Mouse (Mus musculus) spleen, adult 18-20 months (tissue): Measurements from ENCODE around the gene Fcgrt.
"Not testable (repeated sequence)": the region's sequence is repeated elsewhere in the genome, so short reads cannot be mapped to it uniquely, and the experiment has no call there.

Experiments
- DNase-seq, 2 experiments: peaks; one replicate each; pipeline ENCODE4 v3.0.0; 2022; ENCODE audit warnings: mixed read lengths in 2 of 2

The Fcgrt gene

GRCm38 (mm10) chr7:45103652-45104180 is at the start of gene Fcgrt:
Gene Fcgrt, minus strand, starts transcription at chr7:45103851.
- DNase-seq, result peak in 1 of 2 experiments; percentile 47

GRCm38 (mm10) chr7:45153052-45153451 is 49.4 kb upstream of the Fcgrt start:
- not testable (repeated sequence) for DNase-seq

GRCm38 (mm10) chr7:45151303-45151702 is 47.7 kb upstream of the Fcgrt start:
- no peak for DNase-seq

GRCm38 (mm10) chr7:45150321-45150720 is 46.7 kb upstream of the Fcgrt start:
- DNase-seq, result no peak

GRCm38 (mm10) chr7:45149545-45149944 is 45.9 kb upstream of the Fcgrt start:
- no peak for DNase-seq

- DNase-seq, result no peak
These were observed 45.0 kb upstream of the Fcgrt start for GRCm38 (mm10) chr7:45148534-45149098.

- DNase-seq, result no peak
These were observed 44.2 kb upstream of the Fcgrt start for GRCm38 (mm10) chr7:45147899-45148298.

- no peak for DNase-seq
These were observed 43.6 kb upstream of the Fcgrt start for GRCm38 (mm10) chr7:45147267-45147666.

- no peak for DNase-seq
These were observed 41.8 kb upstream of the Fcgrt start for GRCm38 (mm10) chr7:45145460-45145859.

- DNase-seq, result no peak
These were observed 40.9 kb upstream of the Fcgrt start for GRCm38 (mm10) chr7:45144368-45145174.

GRCm38 (mm10) chr7:45141914-45142313 is 38.3 kb upstream of the Fcgrt start:
- DNase-seq, result no peak

GRCm38 (mm10) chr7:45141319-45141718 is 37.7 kb upstream of the Fcgrt start:
- DNase-seq, result no peak

GRCm38 (mm10) chr7:45139904-45140723 is 36.5 kb upstream of the Fcgrt start:
- no peak for DNase-seq

GRCm38 (mm10) chr7:45138403-45138802 is 34.8 kb upstream of the Fcgrt start:
- DNase-seq, result no peak

GRCm38 (mm10) chr7:45137171-45138006 is 33.7 kb upstream of the Fcgrt start:
- no peak for DNase-seq

GRCm38 (mm10) chr7:45135993-45136567 is 32.4 kb upstream of the Fcgrt start, which contains the start of the genes Gm45713 and Flt3l:
Gene Gm45713, minus strand, starts transcription at chr7:45136231.
Gene Flt3l, minus strand, starts transcription at chr7:45136432.
- peak; percentile 82 to 91 for DNase-seq

GRCm38 (mm10) chr7:45135370-45135769 is 31.7 kb upstream of the Fcgrt start:
- DNase-seq, result no peak

- no peak for DNase-seq
These were observed 30.9 kb upstream of the Fcgrt start for GRCm38 (mm10) chr7:45134544-45135026.

- no peak for DNase-seq
These were observed 30.0 kb upstream of the Fcgrt start for GRCm38 (mm10) chr7:45133446-45134159.

GRCm38 (mm10) chr7:45131850-45132249 is 28.2 kb upstream of the Fcgrt start:
- no peak for DNase-seq
